Mouse (Mus musculus) forebrain, embryonic 12.5 days (tissue): ENCODE data around the gene Itih5. TPM values are rescaled to one million over a fixed set of nuclear protein-coding genes. Genes with fewer than 3 reads are reported as not detected.

ENCODE experiments used
- ATAC-seq: fragments of 200-750 bp; cut with Nextera tagmentation; 2 replicates; pipeline ENCODE4 v1.8.0; 2017; ENCODE audit warnings: moderate TSS enrichment; ENCODE audit not compliant: low FRiP score
- H3K27ac ChIP-seq: fragments of 300-500 bp; sonication (generic); 2 replicates; pipeline ENCODE4 v1.5.1; 2016; ENCODE audit warnings: mild to moderate bottlenecking
- H3K27me3 ChIP-seq: fragments of 300-500 bp; sonication (generic); 2 replicates; pipeline ENCODE4 v1.6.1; 2016; ENCODE audit warnings: mild to moderate bottlenecking
- H3K36me3 ChIP-seq: fragments of 300-500 bp; sonication (generic); replicated peaks from 2 replicates; pipeline ENCODE4 v1.6.1; 2016; ENCODE audit warnings: mild to moderate bottlenecking
- H3K4me1 ChIP-seq: fragments of 300-500 bp; sonication (generic); 2 replicates; pipeline ENCODE4 v1.6.1; 2016
- H3K4me2 ChIP-seq: fragments of 300-500 bp; sonication (generic); 2 replicates; pipeline ENCODE4 v1.6.1; 2016; ENCODE audit warnings: mild to moderate bottlenecking, moderate library complexity
- H3K4me3 ChIP-seq: fragments of 300-500 bp; sonication (generic); replicated peaks from 2 replicates; pipeline ENCODE4 v1.5.1; 2016; ENCODE audit warnings: mild to moderate bottlenecking
- H3K9ac ChIP-seq: fragments of 300-500 bp; sonication (generic); 2 replicates; pipeline ENCODE4 v1.6.1; 2016; ENCODE audit warnings: mild to moderate bottlenecking
- H3K9me3 ChIP-seq: fragments of 300-500 bp; sonication (generic); 2 replicates; pipeline ENCODE4 v1.6.1; 2016
- WGBS: fragments of 180-500 bp; shearing (Covaris S2); methylation state at CpG from one replicate; pipeline ENCODE4 v1.1.7; 2016; 5-methylcytosine and 5-hydroxymethylcytosine counted together
- polyA plus RNA-seq: library from polyadenylated mRNA; unstranded; fragments of >200 nt; fragmentation: Nextera tagmentation; extraction: Ambion mirVana; gene quantifications from 2 replicates; pipeline ENCODE4 v1.2.1, GENCODE M21; 2016

The Itih5 gene
- polyA plus RNA-seq, 1 experiment from 2014 or later, result 3.4 TPM

- H3K9ac ChIP-seq, result no peak overlapping the region
- no peaks in the 10 kb centered on the region for H3K9me3 ChIP-seq
- WGBS, result 71% methylated on average over 3 of the region's 3 CpGs
- H3K4me2 ChIP-seq, result no peak overlapping the region
- ATAC-seq, result no peak
- no peak overlapping the region for H3K4me3 ChIP-seq
- no peaks in the 10 kb centered on the region for H3K36me3 ChIP-seq
- H3K27me3 ChIP-seq, result peaks cover 8% of the 10 kb centered on the region; the same call in 1 of the 2 replicates
- 0 out of 2 replicates have a peak, but pooled peaks cover 4% of the 10 kb centered on the region for H3K4me1 ChIP-seq
- no peak overlapping the region for H3K27ac ChIP-seq
These were observed 148.0 kb downstream of the Itih5 start for GRCm38 (mm10) chr2:10301391-10301790.

GRCm38 (mm10) chr2:10301997-10302396, 148.6 kb downstream of the Itih5 start:
- H3K36me3 ChIP-seq, result no peaks in the 10 kb centered on the region
- no peak overlapping the region for H3K4me3 ChIP-seq
- WGBS, result 94% methylated on average over 9 of the region's 9 CpGs
- H3K4me2 ChIP-seq, result no peak overlapping the region
- peaks cover 8% of the 10 kb centered on the region; the same call in 1 of the 2 replicates for H3K27me3 ChIP-seq
- no peak for ATAC-seq
- H3K4me1 ChIP-seq, result 0 out of 2 replicates have a peak, but pooled peaks cover 4% of the 10 kb centered on the region
- no peak overlapping the region for H3K9ac ChIP-seq
- H3K9me3 ChIP-seq, result no peaks in the 10 kb centered on the region
- H3K27ac ChIP-seq, result no peak overlapping the region

DNA sequence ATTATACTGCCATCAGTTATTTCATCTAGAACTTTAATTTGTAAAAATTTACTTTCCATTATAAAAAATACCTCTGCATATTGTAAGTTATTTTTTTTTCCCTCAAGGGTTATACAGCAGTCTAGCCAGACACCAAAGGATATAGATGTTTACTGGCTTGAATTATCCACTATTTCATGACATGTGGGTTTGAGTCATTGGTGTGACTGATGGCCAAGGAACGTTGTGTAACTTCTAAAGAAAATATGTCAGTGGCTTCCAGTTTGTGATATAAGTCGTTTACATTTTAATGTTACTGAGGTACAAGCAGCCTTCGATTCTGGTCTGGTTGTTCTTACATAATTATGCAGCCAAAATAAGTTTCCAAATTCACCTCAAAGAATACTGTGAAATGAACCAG, 151.5 kb downstream of the Itih5 start:
- Histone ChIP-seq H3K9ac (no peak overlapping the region), H3K4me2 (no peak overlapping the region), H3K27me3 (no peaks in the 10 kb centered on the region), H3K4me3 (no peak overlapping the region), H3K4me1 (0 out of 2 replicates have a peak, but pooled peaks cover 4% of the 10 kb centered on the region), H3K36me3 (no peaks in the 10 kb centered on the region), H3K27ac (no peak overlapping the region), H3K9me3 (no peaks in the 10 kb centered on the region)
- ATAC-seq, result no peak
- WGBS, result 83% methylated on average over 3 of the region's 3 CpGs

Other genes starting within 250 kb of the Itih5 start
- gene Taf3, start 105.0 kb upstream of the Itih5 start, polyA plus RNA-seq, result 17.3 and 18.4 TPM in 2 replicates
- 465 and 477 TPM in 2 replicates for gene Atp5c1, start 73.1 kb upstream of the Itih5 start, polyA plus RNA-seq
- gene Kin, start 73.0 kb upstream of the Itih5 start, polyA plus RNA-seq, result 44.2 and 44.9 TPM in 2 replicates
- gene Itih2, start 22.2 kb upstream of the Itih5 start, polyA plus RNA-seq, result 0.18 and 0.28 TPM in 2 replicates
- gene Sfmbt2, start 216.9 kb downstream of the Itih5 start, polyA plus RNA-seq, result 1.5 and 2.3 TPM in 2 replicates